Mouse (Mus musculus): ENCODE data around the gene Kcnk2. TPM values are rescaled to one million over a fixed set of nuclear protein-coding genes. Genes with fewer than 3 reads are reported as not detected.

The Kcnk2 gene
- 1.9 and 2.4 TPM in 2 replicates for polyA plus RNA-seq (2012; rRNA removed)

- no peak for DNase-seq (ENCODE audit: low read depth, low spot score)
- 15% methylated on average over 14 of the region's 14 CpGs for WGBS
These were observed at the start of gene Kcnk2 for GRCm38 (mm10) chr1:189402223-189402943. Kcnk2 (minus strand) TSS chr1:189402273.

- WGBS: 61% methylated on average over 9 of the region's 9 CpGs
- no peak for DNase-seq (ENCODE audit: low read depth, low spot score)
These were observed 38.7 kb upstream of the Kcnk2 start for GRCm38 (mm10) chr1:189440741-189441140.

GRCm38 (mm10) chr1:189437126-189437525 lies 35.1 kb upstream of the Kcnk2 start:
- 70% methylated on average over 5 of the region's 5 CpGs for WGBS
- no peak for DNase-seq (ENCODE audit: low read depth, low spot score)

- DNase-seq (ENCODE audit: low read depth, low spot score): no peak
- WGBS: 84% methylated on average over 10 of the region's 10 CpGs
These were observed 33.4 kb upstream of the Kcnk2 start for GRCm38 (mm10) chr1:189435452-189435851.

GRCm38 (mm10) chr1:189431479-189431878 lies 29.4 kb upstream of the Kcnk2 start:
- WGBS: 68% methylated on average over 5 of the region's 5 CpGs
- no peak for DNase-seq (ENCODE audit: low read depth, low spot score)

- 39% methylated on average over 4 of the region's 4 CpGs for WGBS
- no peak for DNase-seq (ENCODE audit: low read depth, low spot score)
These were observed 28.5 kb upstream of the Kcnk2 start for GRCm38 (mm10) chr1:189430534-189430933.

GRCm38 (mm10) chr1:189429566-189429965 lies 27.5 kb upstream of the Kcnk2 start:
- no peak for DNase-seq (ENCODE audit: low read depth, low spot score)
- 54% methylated on average over 10 of the region's 10 CpGs for WGBS

GRCm38 (mm10) chr1:189426252-189426651 lies 24.2 kb upstream of the Kcnk2 start:
- no peak for DNase-seq (ENCODE audit: low read depth, low spot score)
- 86% methylated on average over 11 of the region's 11 CpGs for WGBS

- 47% methylated on average over 1 of the region's 1 CpGs for WGBS
These were observed 17.8 kb upstream of the Kcnk2 start for GRCm38 (mm10) chr1:189419914-189420313.

GRCm38 (mm10) chr1:189409906-189410305 lies 7.8 kb upstream of the Kcnk2 start:
- 88% methylated on average over 6 of the region's 6 CpGs for WGBS
- no peak for DNase-seq (ENCODE audit: low read depth, low spot score)

More at GRCm38 (mm10) chr1:189419914-189420313, 17.8 kb upstream of the Kcnk2 start:
- no peak for DNase-seq (ENCODE audit: low read depth, low spot score)

GRCm38 (mm10) chr1:189405221-189405620 lies 3.1 kb upstream of the Kcnk2 start:
- no peak for DNase-seq (ENCODE audit: low read depth, low spot score)
- WGBS: 65% methylated on average over 10 of the region's 10 CpGs

- WGBS: 24% methylated on average over 6 of the region's 6 CpGs
- no peak for DNase-seq (ENCODE audit: low read depth, low spot score)
These were observed 1.5 kb upstream of the Kcnk2 start for GRCm38 (mm10) chr1:189403546-189403945.

GRCm38 (mm10) chr1:189403139-189403538 lies 1.1 kb upstream of the Kcnk2 start:
- no peak for DNase-seq (ENCODE audit: low read depth, low spot score)
- WGBS: 29% methylated on average over 4 of the region's 4 CpGs

- DNase-seq (ENCODE audit: low read depth, low spot score): no peak
- 57% methylated on average over 10 of the region's 10 CpGs for WGBS
These were observed 15.2 kb downstream of the Kcnk2 start for GRCm38 (mm10) chr1:189386848-189387247.

GRCm38 (mm10) chr1:189386141-189386540 lies 15.9 kb downstream of the Kcnk2 start:
- WGBS: 78% methylated on average over 2 of the region's 2 CpGs
- no peak for DNase-seq (ENCODE audit: low read depth, low spot score)

- WGBS: 74% methylated on average over 4 of the region's 4 CpGs
- DNase-seq (ENCODE audit: low read depth, low spot score): no peak
These were observed 34.4 kb downstream of the Kcnk2 start for GRCm38 (mm10) chr1:189367722-189368121.

GRCm38 (mm10) chr1:189364188-189364587 lies 37.9 kb downstream of the Kcnk2 start:
- WGBS: 40% methylated on average over 5 of the region's 5 CpGs
- no peak for DNase-seq (ENCODE audit: low read depth, low spot score)

- 64% methylated on average over 6 of the region's 6 CpGs for WGBS
- no peak for DNase-seq (ENCODE audit: low read depth, low spot score)
These were observed 39.5 kb downstream of the Kcnk2 start for GRCm38 (mm10) chr1:189362579-189362978.

GRCm38 (mm10) chr1:189359699-189360098 lies 42.4 kb downstream of the Kcnk2 start:
- DNase-seq (ENCODE audit: low read depth, low spot score): no peak
- 85% methylated on average over 4 of the region's 4 CpGs for WGBS

- WGBS: 67% methylated on average over 1 of the region's 1 CpGs
- DNase-seq (ENCODE audit: low read depth, low spot score): no peak
These were observed 48.2 kb downstream of the Kcnk2 start for GRCm38 (mm10) chr1:189353887-189354286.

- no peak for DNase-seq (ENCODE audit: low read depth, low spot score)
- 84% methylated on average over 6 of the region's 6 CpGs for WGBS
These were observed 50.3 kb downstream of the Kcnk2 start for GRCm38 (mm10) chr1:189351804-189352203.

GRCm38 (mm10) chr1:189349205-189349604 lies 52.9 kb downstream of the Kcnk2 start:
- DNase-seq (ENCODE audit: low read depth, low spot score): no peak

More at GRCm38 (mm10) chr1:189349205-189349604, 52.9 kb downstream of the Kcnk2 start:
- WGBS: 81% methylated on average over 5 of the region's 5 CpGs
